Mouse (Mus musculus) forebrain, postnatal 0 days (tissue): ENCODE results near the gene Atp5f1. TPM values are rescaled to one million over a fixed set of nuclear protein-coding genes. Genes with fewer than 3 reads are reported as not detected.

Experiments
- ATAC-seq: fragments of 200-750 bp; cut with Nextera tagmentation; 2 replicates; pipeline ENCODE4 v1.8.0; 2017; ENCODE audit warnings: mild to moderate bottlenecking, moderate library complexity
- DNase-seq: peaks from one replicate; pipeline ENCODE4 v3.0.0-alpha.2; 2015
- H3K27ac ChIP-seq: fragments of 300-500 bp; sonication (generic); 2 replicates; pipeline ENCODE4 v1.5.1; 2014; ENCODE audit warnings: low read depth, mild to moderate bottlenecking, antibody characterized with exemption, low read length, moderate library complexity, mixed read lengths
- H3K27me3 ChIP-seq: fragments of 300-500 bp; sonication (generic); 2 replicates; pipeline ENCODE4 v1.6.1; 2014; ENCODE audit warnings: mild to moderate bottlenecking, low read length, mixed read lengths; ENCODE audit not compliant: insufficient read depth
- H3K36me3 ChIP-seq: fragments of 300-500 bp; sonication (generic); 2 replicates; pipeline ENCODE4 v1.6.1; 2014; ENCODE audit warnings: mild to moderate bottlenecking, moderate library complexity; ENCODE audit not compliant: insufficient read depth
- H3K4me1 ChIP-seq: fragments of 300-500 bp; sonication (generic); 2 replicates; pipeline ENCODE4 v1.6.1; 2014; ENCODE audit warnings: antibody characterized with exemption; ENCODE audit not compliant: insufficient read depth
- H3K4me2 ChIP-seq: fragments of 300-500 bp; sonication (generic); 2 replicates; pipeline ENCODE4 v1.6.1; 2014; ENCODE audit warnings: low read depth, mild to moderate bottlenecking, moderate library complexity
- H3K4me3 ChIP-seq: fragments of 300-500 bp; sonication (generic); 2 replicates; pipeline ENCODE4 v1.5.1; 2014; ENCODE audit warnings: low read depth, low read length, mixed read lengths
- H3K9ac ChIP-seq: fragments of 300-500 bp; sonication (generic); 2 replicates; pipeline ENCODE4 v1.6.1; 2014; ENCODE audit warnings: mild to moderate bottlenecking
- H3K9me3 ChIP-seq: fragments of 300-500 bp; sonication (generic); 2 replicates; pipeline ENCODE4 v1.6.1; 2016; ENCODE audit warnings: low read length
- CTCF ChIP-seq: sonication (generic); IDR thresholded peaks from 2 replicates; pipeline ENCODE4 v1.5.1; 2016; ENCODE audit warnings: antibody characterized with exemption, control low read depth, low read depth
- WGBS: fragments of 180-500 bp; shearing (Covaris S2); extraction: QIAGEN DNeasy Blood & Tissue Kit; methylation state at CpG from one replicate; pipeline ENCODE4 v1.1.7; 2014; 5-methylcytosine and 5-hydroxymethylcytosine counted together
- polyA plus RNA-seq: library from polyadenylated mRNA; unstranded; fragments of >200 nt; fragmentation: Nextera tagmentation; extraction: Ambion mirVana; gene quantifications from 2 replicates; pipeline ENCODE4 v1.2.1, GENCODE M21; 2015
- total RNA-seq: library from RNA; depleted of rRNA; stranded (reverse); fragments of >200 nt; gene quantifications from 2 replicates; pipeline ENCODE4 v1.2.3, GENCODE M21; 2014

Gene Atp5f1
- total and polyA plus RNA-seq, 2 experiments from 2014 or later: 295 to 535 TPM

DNA sequence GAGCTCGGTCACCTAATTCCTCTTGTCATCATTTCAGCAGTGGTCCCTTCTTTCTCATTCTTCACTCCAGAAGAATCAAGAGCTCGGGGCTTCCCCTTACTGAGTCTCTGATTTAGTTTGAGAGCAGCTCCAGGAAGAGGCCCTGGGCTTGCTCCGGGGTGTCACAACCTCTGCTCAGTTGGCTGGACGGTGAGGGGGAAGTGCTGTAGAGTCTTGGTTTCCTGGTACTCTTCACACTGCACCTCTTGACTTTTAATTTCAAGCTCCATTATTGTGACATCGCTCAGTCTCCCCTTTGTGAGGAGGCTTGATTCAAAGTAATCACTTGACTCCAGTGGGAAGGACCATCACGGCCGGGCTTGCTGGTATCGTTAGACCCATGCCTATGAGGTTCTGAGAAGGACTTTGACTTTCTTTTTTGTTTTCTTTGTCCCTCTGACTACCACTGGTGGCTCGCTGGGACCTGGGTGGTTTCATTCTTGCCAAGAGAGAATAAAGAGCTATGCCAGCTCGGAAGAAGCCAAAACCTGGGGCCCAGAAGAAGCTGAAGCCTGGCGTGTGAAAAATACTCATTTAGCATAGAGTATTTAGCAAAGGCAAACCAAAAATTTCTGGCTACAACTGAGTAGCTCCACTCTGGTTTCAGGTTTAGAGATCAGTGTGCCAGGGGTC is 49.2 kb downstream of the Atp5f1 start:
- Histone ChIP-seq H3K9ac (no peak overlapping the region), H3K4me1 (no peaks in the 10 kb centered on the region), H3K4me3 (no peak overlapping the region), H3K4me2 (no peak overlapping the region), H3K9me3 (no peaks in the 10 kb centered on the region), H3K36me3 (no peaks in the 10 kb centered on the region), H3K27ac (no peak overlapping the region), H3K27me3 (no peaks in the 10 kb centered on the region)
- DNase-seq: no peak
- WGBS: 72% methylated on average over 11 of the region's 11 CpGs
- ATAC-seq: no peak
- no peak for TF ChIP-seq CTCF

DNA sequence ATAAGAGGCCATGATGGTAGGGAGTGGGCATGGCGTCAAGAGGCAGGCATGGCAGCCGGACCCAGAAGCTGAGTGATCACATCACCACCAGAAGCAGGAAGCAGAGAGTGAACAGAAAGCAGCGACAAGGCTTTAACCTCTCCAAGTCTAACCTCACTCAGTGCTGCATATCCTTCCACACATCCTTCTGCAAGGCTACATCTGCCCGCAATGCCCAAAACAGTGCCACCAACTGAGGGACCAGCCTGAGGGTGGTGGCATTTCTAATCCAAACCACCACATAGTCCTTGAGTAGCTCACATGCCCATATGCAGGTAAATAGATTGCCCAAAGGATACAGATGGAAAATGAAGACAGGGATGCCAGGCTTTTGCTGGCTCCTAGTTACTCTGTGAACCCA is 50.9 kb downstream of the Atp5f1 start:
- no peak for TF ChIP-seq CTCF
- H3K9me3 ChIP-seq: no peaks in the 10 kb centered on the region

DNA sequence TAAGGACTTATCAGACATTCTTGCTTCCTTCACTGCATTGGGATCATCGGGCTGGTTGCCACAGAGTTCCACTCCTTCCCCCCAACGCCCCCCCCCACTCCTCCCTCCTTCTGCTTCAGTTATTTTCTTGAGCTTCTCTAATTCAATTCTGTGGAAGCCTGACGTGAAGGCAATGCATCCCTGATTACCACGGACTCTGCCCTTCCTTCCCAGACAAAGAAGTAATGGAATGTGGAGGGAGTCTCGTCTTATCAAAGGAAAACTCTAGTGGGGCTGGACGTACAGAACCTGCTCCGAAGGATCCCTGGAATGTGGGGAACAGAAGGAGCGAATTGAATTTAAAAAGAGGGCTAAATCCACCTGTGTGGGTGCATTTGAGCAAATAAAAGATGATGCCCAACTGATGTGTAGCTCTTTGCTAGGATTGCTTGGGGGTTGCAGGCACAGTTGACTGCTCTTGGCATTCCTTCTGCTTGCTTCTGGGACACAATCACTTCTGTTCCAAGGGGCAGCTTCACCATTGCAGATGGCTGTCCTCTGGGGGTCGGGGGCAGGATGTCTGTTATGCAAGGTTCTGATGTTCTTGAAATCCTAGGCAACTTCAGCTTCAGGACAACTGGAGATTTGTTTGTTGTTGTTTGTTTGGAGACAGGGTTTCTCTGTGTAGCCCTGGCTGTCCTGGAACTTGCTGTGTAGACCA is 51.8 kb downstream of the Atp5f1 start:
- no peaks in the 10 kb centered on the region for H3K36me3 ChIP-seq
- no peaks in the 10 kb centered on the region for H3K27me3 ChIP-seq
- DNase-seq (no peak), ATAC-seq (no peak)
- WGBS: 37% methylated on average over 9 of the region's 9 CpGs
- no peak overlapping the region for H3K4me2 ChIP-seq
- H3K4me3 ChIP-seq: no peak overlapping the region
- no peak overlapping the region for H3K27ac ChIP-seq
- no peaks in the 10 kb centered on the region for H3K9me3 ChIP-seq
- no peak overlapping the region for H3K9ac ChIP-seq
- no peak for TF ChIP-seq CTCF
- no peaks in the 10 kb centered on the region for H3K4me1 ChIP-seq

More for the DNA sequence above, 50.9 kb downstream of the Atp5f1 start:
- H3K4me1 ChIP-seq: no peaks in the 10 kb centered on the region
- no peak overlapping the region for H3K4me3 ChIP-seq
- H3K36me3 ChIP-seq: no peaks in the 10 kb centered on the region
- no peak overlapping the region for H3K27ac ChIP-seq
- no peak overlapping the region for H3K4me2 ChIP-seq
- H3K27me3 ChIP-seq: no peaks in the 10 kb centered on the region
- no peak for ATAC-seq
- 95% methylated on average over 4 of the region's 4 CpGs for WGBS
- DNase-seq: no peak
- no peak overlapping the region for H3K9ac ChIP-seq

DNA sequence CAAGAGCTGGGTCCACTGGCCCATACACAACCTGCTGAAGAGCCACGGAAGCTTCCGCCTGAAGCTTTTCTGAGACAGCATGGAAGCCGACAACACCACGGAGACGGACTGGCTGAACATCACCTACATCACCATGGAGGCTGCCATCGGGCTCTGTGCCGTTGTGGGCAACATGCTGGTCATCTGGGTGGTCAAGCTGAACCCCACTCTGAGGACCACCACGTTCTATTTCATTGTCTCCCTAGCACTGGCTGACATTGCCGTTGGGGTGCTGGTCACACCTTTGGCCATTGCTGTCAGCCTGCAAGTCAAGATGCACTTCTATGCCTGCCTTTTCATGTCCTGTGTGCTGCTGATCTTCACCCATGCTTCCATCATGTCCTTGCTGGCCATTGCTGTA is 55.2 kb downstream of the Atp5f1 start:
- no peak overlapping the region for H3K27ac ChIP-seq
- no peak overlapping the region for H3K4me3 ChIP-seq
- no peak for DNase-seq
- H3K4me1 ChIP-seq: no peaks in the 10 kb centered on the region
- TF ChIP-seq CTCF: no peak
- H3K9ac ChIP-seq: no peak overlapping the region
- no peak for ATAC-seq
- H3K4me2 ChIP-seq: no peak overlapping the region
- 92% methylated on average over 9 of the region's 9 CpGs for WGBS
- no peaks in the 10 kb centered on the region for H3K27me3 ChIP-seq
- no peaks in the 10 kb centered on the region for H3K9me3 ChIP-seq
- no peaks in the 10 kb centered on the region for H3K36me3 ChIP-seq

DNA sequence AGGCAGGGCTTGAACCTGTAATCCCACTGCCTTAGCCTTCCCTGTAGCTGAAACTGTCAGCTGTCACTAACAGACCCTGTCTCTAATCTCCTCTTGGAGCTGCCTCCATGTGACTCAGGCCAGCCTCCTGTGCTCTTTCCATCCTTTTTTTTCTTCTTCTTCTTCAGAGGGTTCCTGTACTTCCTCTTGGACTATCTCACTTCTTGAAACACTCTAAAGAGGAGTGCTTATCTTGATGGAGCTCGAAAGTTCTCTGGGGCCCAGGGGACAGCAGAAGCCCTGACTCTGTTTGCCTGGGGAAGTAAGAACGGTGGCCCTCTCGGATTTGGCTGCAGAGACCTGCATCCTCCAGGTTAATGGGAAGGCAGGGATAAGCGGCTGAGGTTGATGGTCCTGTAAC is 55.7 kb downstream of the Atp5f1 start:
- 80% methylated on average over 4 of the region's 4 CpGs for WGBS
- no peak overlapping the region for H3K27ac ChIP-seq
- no peaks in the 10 kb centered on the region for H3K9me3 ChIP-seq
- H3K9ac ChIP-seq: no peak overlapping the region
- DNase-seq (no peak), ATAC-seq (no peak)
- no peak overlapping the region for H3K4me3 ChIP-seq
- no peaks in the 10 kb centered on the region for H3K36me3 ChIP-seq
- no peak for TF ChIP-seq CTCF
- no peak overlapping the region for H3K4me2 ChIP-seq
- no peaks in the 10 kb centered on the region for H3K4me1 ChIP-seq
- no peaks in the 10 kb centered on the region for H3K27me3 ChIP-seq

DNA sequence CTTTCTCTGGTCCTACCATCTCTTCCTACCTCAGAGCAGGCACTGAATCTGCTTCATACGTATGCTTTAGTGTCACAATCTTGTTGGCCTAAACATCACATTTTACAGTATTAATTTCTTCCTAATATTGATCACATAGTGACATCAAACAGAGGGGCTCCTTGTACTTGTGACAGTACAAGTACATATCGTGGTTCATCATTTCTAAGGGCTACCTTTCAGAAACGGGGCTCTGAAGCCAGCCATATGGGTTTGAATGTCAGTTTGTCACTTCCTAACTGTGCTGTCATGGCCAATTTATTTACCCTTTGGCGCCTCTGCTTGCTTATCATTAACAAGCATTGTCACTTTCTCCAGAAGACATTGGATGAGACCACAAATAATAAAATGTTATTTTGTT is 58.4 kb downstream of the Atp5f1 start:
- no peaks in the 10 kb centered on the region for H3K4me1 ChIP-seq
- WGBS: 82% methylated on average over 4 of the region's 4 CpGs

DNA sequence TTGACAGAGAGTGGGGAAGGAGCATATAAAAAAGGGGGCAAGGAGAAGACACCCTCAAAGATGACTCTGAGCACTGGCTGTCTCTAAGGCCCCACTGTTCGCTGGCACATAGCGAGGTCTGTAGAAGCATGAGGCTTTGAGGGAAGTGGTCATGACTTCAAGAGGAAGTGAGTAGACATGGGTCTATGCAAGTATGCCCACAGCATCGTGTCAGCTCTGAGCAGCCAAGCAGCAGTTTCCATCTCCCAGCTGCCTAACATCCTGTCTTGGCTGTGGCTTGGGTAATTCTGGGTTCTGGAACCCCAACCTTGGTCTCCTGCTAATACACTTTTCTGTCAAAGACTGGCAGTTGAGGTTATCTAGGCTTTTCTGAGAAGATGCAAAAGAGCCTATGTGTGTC is 59.2 kb downstream of the Atp5f1 start:
- DNase-seq: no peak
- H3K9ac ChIP-seq: no peak overlapping the region
- no peak overlapping the region for H3K27ac ChIP-seq
- H3K4me3 ChIP-seq: no peak overlapping the region
- no peaks in the 10 kb centered on the region for H3K36me3 ChIP-seq
- TF ChIP-seq CTCF: no peak
- no peak for ATAC-seq
- WGBS: 89% methylated on average over 3 of the region's 3 CpGs
- H3K4me2 ChIP-seq: no peak overlapping the region
- no peaks in the 10 kb centered on the region for H3K9me3 ChIP-seq
- no peaks in the 10 kb centered on the region for H3K4me1 ChIP-seq
- no peaks in the 10 kb centered on the region for H3K27me3 ChIP-seq

More for the DNA sequence above, 58.4 kb downstream of the Atp5f1 start:
- Histone ChIP-seq H3K4me2 (no peak overlapping the region), H3K36me3 (no peaks in the 10 kb centered on the region), H3K9ac (no peak overlapping the region), H3K4me3 (no peak overlapping the region), H3K27ac (no peak overlapping the region), H3K27me3 (no peaks in the 10 kb centered on the region), H3K9me3 (no peaks in the 10 kb centered on the region)
- TF ChIP-seq CTCF: no peak
- no peak for DNase-seq
- ATAC-seq: no peak
